ENCODE assay signal across 12 mouse cellular contexts in the genomic region with DNA sequence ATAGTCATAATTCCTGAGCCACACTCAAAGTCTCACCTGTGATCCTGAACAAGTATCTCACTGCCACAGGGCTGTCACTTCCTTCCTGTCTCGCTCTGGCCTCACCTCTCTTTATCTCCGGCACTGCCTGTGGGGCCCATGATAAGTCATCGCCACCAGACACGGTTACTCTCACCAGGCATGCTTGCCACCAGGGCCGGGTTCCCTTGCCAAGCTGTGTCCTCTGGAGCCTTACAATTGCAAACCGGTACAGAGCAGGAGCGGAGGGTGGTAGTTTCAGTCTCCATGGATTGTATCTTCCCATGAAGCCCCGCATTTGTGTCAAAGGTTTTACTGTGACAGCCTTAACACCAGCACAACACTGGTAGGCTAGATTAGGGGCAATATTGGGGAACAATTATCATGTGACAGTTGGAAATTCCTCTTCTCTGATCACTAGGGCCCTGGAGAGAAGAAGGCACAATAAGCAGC. TPM values are rescaled to one million over a fixed set of nuclear protein-coding genes. Genes with fewer than 3 reads are reported as not detected.
DNase-seq lines count a peak whose midpoint lies in the region; ATAC-seq lines count a peak whose summit lies in the region.
"Had no signal": no experiment of that assay in that cellular context is flagged by ENCODE, and none has a peak within 500 bp of the region (broad histone marks: within the 10 kb centered on the region; RNA-seq: fewer than 3 reads in every experiment).

No protein-coding gene starts in this region.

- H3K9ac ChIP-seq in kidney, embryonic 15.5 days: no peak overlapping the region
- H3K9ac ChIP-seq in midbrain, embryonic 15.5 days: no peak overlapping the region
- H3K9ac ChIP-seq: embryonic facial prominence, embryonic 12.5 days; neural tube, embryonic 12.5 days had no signal

- H3K4me3 ChIP-seq in kidney, embryonic 15.5 days (replicated peaks): no peak overlapping the region
- peak overlapping the region; percentile 12 for H3K4me3 ChIP-seq in megakaryocyte, embryonic 14.5 days (replicated peaks)
- H3K4me3 ChIP-seq in midbrain, embryonic 15.5 days: no peak overlapping the region
- H3K4me3 ChIP-seq: embryonic facial prominence, embryonic 12.5 days; neural tube, embryonic 12.5 days had no signal

- WGBS in kidney, embryonic 15.5 days: 77% methylated on average over 8 of the region's 8 CpGs
- WGBS in midbrain, embryonic 15.5 days: 89% methylated on average over 8 of the region's 8 CpGs

- ATAC-seq in kidney, embryonic 15.5 days (replicated peaks; ENCODE audit: low FRiP score): 0 out of 2 replicates have a peak, but pooled peaks have one; percentile 78
- peak; percentile 47 to 74 for ATAC-seq in hematopoietic stem cell, adult 5-6 weeks (replicated peaks in 1 of 2; ENCODE audit: insufficient read depth in 1 of 2, low FRiP score in 2 of 2, low TSS enrichment in 1 of 2, low read depth in 1 of 2, poor library complexity in 2 of 2, severe bottlenecking in 2 of 2)
- ATAC-seq in midbrain, embryonic 15.5 days (replicated peaks): no peak

- no peaks in the 10 kb centered on the region for H3K9me3 ChIP-seq in kidney, embryonic 15.5 days (replicated peaks)
- no peaks in the 10 kb centered on the region for H3K9me3 ChIP-seq in megakaryocyte, embryonic 14.5 days
- no peaks in the 10 kb centered on the region for H3K9me3 ChIP-seq in midbrain, embryonic 15.5 days
- H3K9me3 ChIP-seq: embryonic facial prominence, embryonic 12.5 days had no signal

- 0 out of 2 replicates have a peak, but pooled peaks cover 4% of the 10 kb centered on the region for H3K4me1 ChIP-seq in kidney, embryonic 15.5 days
- H3K4me1 ChIP-seq in megakaryocyte, embryonic 14.5 days: peaks cover 51% of the 10 kb centered on the region
- H3K4me1 ChIP-seq in midbrain, embryonic 15.5 days: peaks cover 10% of the 10 kb centered on the region; the same call in 1 of the 2 replicates
- H3K4me1 ChIP-seq: neural tube, embryonic 12.5 days had no signal

- no peak overlapping the region for H3K4me2 ChIP-seq in kidney, embryonic 15.5 days
- no peak overlapping the region for H3K4me2 ChIP-seq in midbrain, embryonic 15.5 days
- H3K4me2 ChIP-seq: embryonic facial prominence, embryonic 12.5 days; neural tube, embryonic 12.5 days had no signal

- DNase-seq in kidney, adult 18-20 months: no peak
- peak; percentile 78 for DNase-seq in thymus, postnatal 14 days
- no peak for DNase-seq in left cerebral cortex, adult 9 months (ENCODE audit: low spot score in 2 of 2)
- DNase-seq in right cerebral cortex, adult 18-20 months: no peak
- DNase-seq: kidney, adult 9 months had no signal

- no peaks in the 10 kb centered on the region for H3K36me3 ChIP-seq in kidney, embryonic 15.5 days
- H3K36me3 ChIP-seq in megakaryocyte, embryonic 14.5 days (replicated peaks; ENCODE audit: low read length): no peaks in the 10 kb centered on the region
- no peaks in the 10 kb centered on the region for H3K36me3 ChIP-seq in midbrain, embryonic 15.5 days (replicated peaks)
- H3K36me3 ChIP-seq: embryonic facial prominence, embryonic 12.5 days; neural tube, embryonic 12.5 days had no signal

- no peaks in the 10 kb centered on the region for H3K27me3 ChIP-seq in kidney, embryonic 15.5 days
- no peaks in the 10 kb centered on the region for H3K27me3 ChIP-seq in megakaryocyte, embryonic 14.5 days (replicated peaks)
- H3K27me3 ChIP-seq in midbrain, embryonic 15.5 days (replicated peaks): no peaks in the 10 kb centered on the region
- H3K27me3 ChIP-seq: CH12.LX; embryonic facial prominence, embryonic 12.5 days; neural tube, embryonic 12.5 days had no signal

- no peak overlapping the region for H3K27ac ChIP-seq in kidney, embryonic 15.5 days
- H3K27ac ChIP-seq in midbrain, embryonic 15.5 days: no peak overlapping the region
- H3K27ac ChIP-seq: embryonic facial prominence, embryonic 12.5 days; neural tube, embryonic 12.5 days had no signal

RNA-seq across cellular contexts. Expression of a gene that starts 35.9 kb away (rescaled TPM):
- 5.2 and 5.5 TPM in 2 replicates for polyA plus RNA-seq in kidney, embryonic 15.5 days (2015; fragmentation: Nextera tagmentation; extraction: Ambion mirVana)
- 400 and 463 TPM in 2 replicates for total RNA-seq in hematopoietic stem cell, adult 5-6 weeks (2017)
- 2.0 TPM in 1 of 2 replicates, not detected in the other for polyA plus RNA-seq in megakaryocyte, embryonic 14.5 days (2012; ENCODE audit: insufficient read depth, low replicate concordance)
- polyA plus RNA-seq in midbrain, embryonic 15.5 days (2015; fragmentation: Nextera tagmentation; extraction: Ambion mirVana): 3.0 and 3.1 TPM in 2 replicates
